ENCODE assay signal across 26 mouse cellular contexts in genomic region chr11:104003397-104003796, GRCm38 (mm10). TPM values are rescaled to one million over a fixed set of nuclear protein-coding genes. Genes with fewer than 3 reads are reported as not detected.
DNase-seq lines count a peak whose midpoint lies in the region.
"Had no signal": no experiment of that assay in that cellular context is flagged by ENCODE, and none has a peak within 500 bp of the region (broad histone marks: within the 10 kb centered on the region; RNA-seq: fewer than 3 reads in every experiment).

No protein-coding gene starts in this region.

- peak; percentile 33 to 67 for DNase-seq in frontal cortex, adult 2 months (ENCODE audit: extremely low spot score in 1 of 2, low spot score in 1 of 2)
- no peak for DNase-seq in frontal cortex, postnatal 14 days (ENCODE audit: low spot score in 2 of 2)
- peak; percentile 24 for DNase-seq in right cerebral cortex, postnatal 25 days
- no peak for DNase-seq in right cerebral cortex, postnatal 14 days
- no peak for DNase-seq in yolk sac, embryonic 10.5 days (ENCODE audit: low spot score)
- no peak for DNase-seq in lung, postnatal 36 days
- DNase-seq: adrenal gland, postnatal 36 days; cerebellum, adult 2 months; cerebellum, postnatal 14 days; heart, postnatal 10 days; kidney, adult 18-20 months; kidney, postnatal 25 days; liver, embryonic 13.5 days; lung, adult 18-20 months; midbrain, embryonic 14.5 days; thymus, postnatal 14 days had no signal

- peak overlapping the region; percentile 22 for H3K27ac ChIP-seq in macrophage
- H3K27ac ChIP-seq: embryonic facial prominence, embryonic 10.5 days; embryonic facial prominence, embryonic 15.5 days; forebrain, embryonic 13.5 days; heart, embryonic 13.5 days; hindbrain, embryonic 10.5 days; hindbrain, embryonic 15.5 days; kidney, embryonic 15.5 days; limb, embryonic 10.5 days; limb, embryonic 15.5 days; liver, embryonic 13.5 days had no signal

- 42% methylated on average over 9 of the region's 9 CpGs for WGBS in macrophage (ENCODE audit: missing documents)

- H3K36me3 ChIP-seq in macrophage (ENCODE audit: inconsistent target) = no peaks in the 10 kb centered on the region
- H3K36me3 ChIP-seq: embryonic facial prominence, embryonic 10.5 days; embryonic facial prominence, embryonic 15.5 days; heart, embryonic 13.5 days; hindbrain, embryonic 10.5 days; hindbrain, embryonic 15.5 days; kidney, embryonic 15.5 days; limb, embryonic 10.5 days; limb, embryonic 15.5 days; liver, embryonic 13.5 days had no signal

- no peaks in the 10 kb centered on the region for H3K79me2 ChIP-seq in macrophage (ENCODE audit: inconsistent target)

- no peak overlapping the region for H3K4me3 ChIP-seq in macrophage (ENCODE audit: inconsistent target)
- H3K4me3 ChIP-seq: embryonic facial prominence, embryonic 10.5 days; embryonic facial prominence, embryonic 15.5 days; forebrain, embryonic 13.5 days; heart, embryonic 13.5 days; hindbrain, embryonic 10.5 days; hindbrain, embryonic 15.5 days; kidney, embryonic 15.5 days; limb, embryonic 10.5 days; limb, embryonic 15.5 days; liver, embryonic 13.5 days had no signal

RNA-seq across cellular contexts. Expression of gene Arf2, which starts 36.9 kb away (rescaled TPM):
- polyA plus RNA-seq in frontal cortex, adult 2 months (2012; rRNA removed) = 48.1 and 49.8 TPM in 2 replicates
- total RNA-seq in macrophage (2018; cell fraction: chromatin; rRNA removed) = 10 to 100 TPM; 17.7 to 55.6 (median 31.3) TPM
- total RNA-seq in macrophage (2018; cell fraction: cytosol; rRNA removed) = 10 to 100 TPM; 47.4 to 73.7 (median 62.6) TPM
- total RNA-seq in macrophage (2018; cell fraction: nucleus; rRNA removed) = 10 to 100 TPM; 30.4 to 62.1 (median 42.6) TPM
- polyA plus RNA-seq in macrophage (2018) = 36.4 to 59.4 TPM (median 58.5 TPM) in 3 replicates

RNA-seq across cellular contexts. Expression of gene Nsf, which starts 49.5 kb away (rescaled TPM):
- 464 and 504 TPM in 2 replicates for polyA plus RNA-seq in frontal cortex, adult 2 months (2012; rRNA removed)
- 100 to 1,000 TPM in 18 of 26 experiments, 10 to 100 TPM in 8; 29.2 to 200 (median 142) TPM for total RNA-seq in macrophage (2018; cell fraction: chromatin; rRNA removed)
- 10 to 100 TPM; 50.6 to 78.7 (median 65.9) TPM for total RNA-seq in macrophage (2018; cell fraction: cytosol; rRNA removed)
- 100 to 1,000 TPM in 7 of 26 experiments, 10 to 100 TPM in 19; 37.2 to 124 (median 75.3) TPM for total RNA-seq in macrophage (2018; cell fraction: nucleus; rRNA removed)
- polyA plus RNA-seq in macrophage (2018) = 58.7 to 88.9 TPM (median 64.1 TPM) in 3 replicates

Comparison
In these comparisons a context has a peak if more than half of its experiments do, and no peak if none do; other contexts are left out.
1. DNase-seq: peak in frontal cortex, adult 2 months (2 of 2) and right cerebral cortex, postnatal 25 days (single experiment); none in frontal cortex, postnatal 14 days (0 of 2), right cerebral cortex, postnatal 14 days (single experiment), yolk sac, embryonic 10.5 days (single experiment) and lung, postnatal 36 days (single experiment).